Mouse (Mus musculus): ENCODE measurements at regions not wholly inside any gene's neighbourhood (a gene's known extent, or its start where the extent isn't known, plus 50 kb on each side); places are given as distances from the start of the nearest gene placed in this dataset.
A peak's percentile ranks its signal among the peaks of the same experiment; 100 is the strongest.

DNA sequence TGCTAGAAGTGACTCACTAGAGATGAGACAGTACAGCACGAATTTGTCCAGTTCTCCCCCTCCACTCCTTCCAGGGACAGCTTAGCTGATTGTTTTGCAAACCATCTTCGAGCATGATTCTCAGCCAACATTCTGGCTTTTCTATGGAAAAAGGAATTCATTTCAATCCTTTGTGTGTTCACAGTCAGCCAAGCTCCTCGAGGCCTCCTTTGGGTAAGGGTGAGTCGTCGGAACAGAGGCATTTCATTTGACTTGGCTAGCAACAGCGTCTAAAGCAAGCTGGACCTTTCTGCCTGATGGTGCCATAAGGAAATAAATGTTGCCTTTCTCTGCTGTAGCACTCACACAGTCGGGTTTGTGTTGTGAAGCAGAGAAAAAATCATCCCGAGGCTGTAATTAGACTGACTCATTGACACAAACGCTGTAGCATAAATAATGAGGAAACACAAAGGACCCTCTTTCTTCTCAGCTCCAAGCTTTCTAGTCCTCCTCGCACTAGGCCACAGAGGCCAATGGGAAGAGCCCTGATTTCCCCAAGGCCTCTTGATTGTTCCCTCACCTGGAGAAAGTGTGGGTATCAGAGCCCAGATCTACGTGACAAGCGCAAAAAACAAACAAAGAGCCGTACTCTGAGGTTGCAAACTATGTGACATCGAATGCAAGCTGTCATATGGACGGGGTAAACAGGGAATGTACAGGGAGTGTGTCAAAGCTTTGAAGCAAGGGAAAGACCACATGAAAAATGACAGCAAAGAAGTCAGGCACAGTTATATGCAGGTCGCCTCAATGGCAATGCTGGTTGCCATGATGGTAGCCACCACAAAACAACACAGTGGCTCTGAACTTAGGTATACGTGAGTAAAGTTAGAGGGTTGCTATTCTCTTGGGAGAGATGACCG lies 232.3 kb downstream of the Rnd3 start:
- DNase-seq: no peak

- DNase-seq: no peak
Observed at GRCm38 (mm10) chr2:50915149-50915548, 233.8 kb downstream of the Rnd3 start.

GRCm38 (mm10) chr2:50914176-50914575 lies 234.7 kb downstream of the Rnd3 start:
- DNase-seq: no peak

GRCm38 (mm10) chr2:50908762-50909161 lies 240.1 kb downstream of the Rnd3 start:
- no peak for DNase-seq

DNA sequence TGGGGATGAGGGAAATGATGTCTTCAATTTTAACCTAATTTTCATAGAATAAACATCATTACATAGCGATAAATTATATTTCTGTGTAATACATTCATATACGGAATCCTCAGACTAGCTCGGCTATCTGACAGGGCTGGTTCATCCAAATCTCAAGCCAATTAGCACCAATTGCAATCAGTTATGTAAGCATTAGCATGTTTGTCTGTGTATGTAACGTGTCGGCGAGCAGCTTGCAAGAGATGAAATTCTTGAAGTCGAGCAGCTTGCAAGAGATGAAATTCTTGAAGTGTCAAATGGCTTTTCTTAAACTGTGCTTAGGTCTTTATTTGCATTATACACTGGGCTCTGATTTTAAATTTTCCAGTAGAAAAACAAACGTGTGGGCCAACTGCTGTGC lies 246.2 kb downstream of the Rnd3 start:
- no peak for DNase-seq

- DNase-seq: no peak
Observed at GRCm38 (mm10) chr2:50902220-50902619, 246.7 kb downstream of the Rnd3 start.

DNA sequence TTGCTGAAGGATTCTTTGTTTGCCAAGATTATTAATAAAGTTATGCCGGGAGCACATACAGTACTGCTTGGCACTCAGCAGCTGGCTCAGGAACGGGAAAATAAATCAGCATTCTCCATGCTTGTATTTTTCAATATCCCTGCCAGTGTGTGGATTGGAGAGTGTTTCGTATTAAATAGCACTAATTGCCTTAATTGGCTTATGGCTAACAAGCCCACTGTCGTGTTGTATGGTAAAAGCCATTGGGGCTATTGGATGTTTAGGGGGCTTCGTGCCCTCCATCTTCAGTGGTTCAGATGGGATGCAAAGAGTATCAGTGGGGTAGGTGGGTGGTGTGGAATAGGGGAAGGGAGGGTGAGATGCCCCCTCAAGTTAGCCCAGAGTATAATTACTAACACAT lies 259.9 kb downstream of the Rnd3 start:
- DNase-seq: no peak

GRCm38 (mm10) chr2:50887954-50888353 lies 261.0 kb downstream of the Rnd3 start:
- no peak for DNase-seq

DNA sequence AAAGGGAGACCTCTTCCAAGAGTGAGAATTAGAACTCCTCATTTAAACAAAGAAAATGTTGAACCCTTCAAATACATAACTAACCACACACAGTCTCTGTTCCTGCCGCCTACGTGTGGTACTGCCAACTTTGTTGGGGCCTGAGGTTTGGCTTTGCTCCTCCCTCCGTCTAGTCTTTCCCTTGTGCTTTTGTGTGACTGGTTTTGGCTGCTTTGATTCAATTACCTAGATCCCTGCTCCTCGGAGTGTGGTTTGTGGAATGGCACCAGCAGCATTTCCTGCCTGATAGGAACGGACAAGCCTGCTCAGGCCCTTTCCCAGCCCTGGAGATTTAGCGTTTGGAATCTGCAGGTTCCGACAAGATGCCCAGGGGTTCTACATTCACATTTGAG lies 263.0 kb downstream of the Rnd3 start:
- DNase-seq: no peak

- no peak for DNase-seq
Observed at GRCm38 (mm10) chr2:50885280-50885923, 263.5 kb downstream of the Rnd3 start.

DNA sequence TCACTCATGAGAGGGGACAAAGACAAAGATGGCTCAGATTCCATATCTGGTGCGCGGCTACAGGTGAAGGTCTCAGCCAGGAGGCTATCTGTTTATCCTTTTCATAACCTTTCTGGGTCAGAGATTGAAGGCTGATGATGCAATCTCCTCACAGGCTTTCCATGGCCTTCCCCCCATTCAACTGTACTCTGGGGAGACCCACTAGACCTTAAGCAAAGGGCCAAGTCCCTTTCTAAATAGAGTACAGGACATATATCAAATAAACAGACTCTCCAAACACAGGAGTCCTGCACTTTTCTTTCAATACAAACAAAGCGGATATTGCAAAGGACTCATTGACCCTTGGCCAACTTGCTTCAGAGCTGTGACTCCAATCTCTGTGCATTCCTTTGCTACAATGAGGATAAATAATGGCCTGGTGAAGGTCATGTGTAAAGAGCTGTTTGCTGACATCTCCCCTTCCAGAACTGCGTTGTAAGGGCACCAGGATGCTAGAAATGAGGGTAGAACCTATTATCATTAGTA lies 267.3 kb downstream of the Rnd3 start:
- DNase-seq: no peak

GRCm38 (mm10) chr2:50880806-50881205 lies 268.1 kb downstream of the Rnd3 start:
- DNase-seq: no peak

DNA sequence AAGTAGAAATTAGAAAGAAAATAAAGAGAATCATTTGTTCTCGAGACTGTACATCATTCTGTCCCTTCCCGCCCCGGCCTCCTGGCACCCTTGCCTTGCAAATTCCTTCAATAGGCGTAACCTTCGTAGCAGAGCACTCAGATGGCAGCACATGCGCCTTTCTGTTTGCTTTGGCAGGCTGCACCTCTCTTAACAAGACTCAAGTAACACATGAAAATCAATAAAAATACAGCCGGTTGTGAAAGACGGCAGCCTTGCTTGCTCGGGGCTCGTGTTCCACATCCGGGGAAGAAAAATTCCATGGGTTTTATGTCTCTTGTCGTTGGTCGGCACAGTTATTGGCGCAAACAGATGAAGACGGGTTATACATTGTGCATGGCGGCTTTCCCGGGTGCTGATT lies 271.2 kb downstream of the Rnd3 start:
- DNase-seq: peak; percentile 59

DNA sequence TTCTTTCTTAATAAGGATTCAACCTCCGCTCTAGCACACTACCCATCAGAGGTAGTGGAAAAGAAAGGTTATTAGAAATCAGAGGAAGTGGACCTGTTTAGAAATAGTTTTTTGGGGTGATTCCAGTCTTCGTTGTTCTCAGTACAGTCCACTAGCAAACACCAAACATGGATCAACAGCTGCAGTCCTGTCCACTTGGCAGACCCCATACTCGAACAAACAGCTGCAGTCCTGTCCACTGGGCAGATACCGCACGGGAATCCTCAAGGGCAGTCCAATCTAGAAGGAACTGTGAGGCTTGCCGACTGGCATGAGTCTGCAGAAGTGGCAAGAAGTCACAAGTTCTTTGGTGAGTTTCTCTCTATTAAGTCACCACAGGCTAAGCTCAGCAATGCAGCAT lies 273.8 kb downstream of the Rnd3 start:
- no peak for DNase-seq

- no peak for DNase-seq
Observed at GRCm38 (mm10) chr2:50853538-50854244, 295.2 kb downstream of the Rnd3 start.

GRCm38 (mm10) chr2:50852413-50852919 lies 296.4 kb downstream of the Rnd3 start:
- DNase-seq: no peak

DNA sequence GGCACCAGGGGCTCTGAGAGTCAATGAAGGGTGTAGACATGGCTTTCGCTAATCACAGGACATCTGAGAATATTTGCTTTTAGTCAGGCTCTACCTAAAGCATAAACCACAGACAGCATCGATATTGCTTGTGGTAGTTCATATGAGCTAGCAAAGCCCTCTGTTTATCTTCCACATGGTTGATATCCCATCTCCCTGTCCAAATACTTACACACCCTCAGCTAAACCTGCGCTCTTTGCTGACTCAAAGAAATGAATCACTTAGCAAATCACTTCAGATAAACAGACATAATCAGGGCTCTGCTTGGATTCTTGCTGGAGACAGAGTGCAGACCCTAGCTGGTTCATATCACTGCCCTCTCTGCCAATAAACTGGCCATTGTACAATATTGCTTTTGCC lies 298.8 kb downstream of the Rnd3 start:
- DNase-seq: no peak

DNA sequence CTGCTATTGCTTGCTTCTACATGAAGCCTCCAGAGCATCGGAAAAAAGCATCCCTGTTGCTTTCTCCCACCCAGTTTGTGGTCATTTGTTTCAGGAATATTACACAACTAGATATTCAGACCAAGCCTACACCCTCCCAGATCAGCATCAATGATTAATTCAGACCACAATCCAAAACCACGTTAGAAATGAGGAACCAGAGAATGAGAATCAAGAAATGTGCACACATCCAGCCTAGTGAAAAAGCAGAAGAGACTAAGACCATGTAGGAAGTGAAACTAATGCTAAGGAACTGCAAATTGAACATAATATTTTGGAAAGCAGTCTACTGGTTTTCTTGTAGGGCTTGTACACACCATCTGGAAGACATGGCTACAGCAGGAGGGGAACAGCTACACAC lies 307.0 kb downstream of the Rnd3 start:
- DNase-seq: no peak

DNA sequence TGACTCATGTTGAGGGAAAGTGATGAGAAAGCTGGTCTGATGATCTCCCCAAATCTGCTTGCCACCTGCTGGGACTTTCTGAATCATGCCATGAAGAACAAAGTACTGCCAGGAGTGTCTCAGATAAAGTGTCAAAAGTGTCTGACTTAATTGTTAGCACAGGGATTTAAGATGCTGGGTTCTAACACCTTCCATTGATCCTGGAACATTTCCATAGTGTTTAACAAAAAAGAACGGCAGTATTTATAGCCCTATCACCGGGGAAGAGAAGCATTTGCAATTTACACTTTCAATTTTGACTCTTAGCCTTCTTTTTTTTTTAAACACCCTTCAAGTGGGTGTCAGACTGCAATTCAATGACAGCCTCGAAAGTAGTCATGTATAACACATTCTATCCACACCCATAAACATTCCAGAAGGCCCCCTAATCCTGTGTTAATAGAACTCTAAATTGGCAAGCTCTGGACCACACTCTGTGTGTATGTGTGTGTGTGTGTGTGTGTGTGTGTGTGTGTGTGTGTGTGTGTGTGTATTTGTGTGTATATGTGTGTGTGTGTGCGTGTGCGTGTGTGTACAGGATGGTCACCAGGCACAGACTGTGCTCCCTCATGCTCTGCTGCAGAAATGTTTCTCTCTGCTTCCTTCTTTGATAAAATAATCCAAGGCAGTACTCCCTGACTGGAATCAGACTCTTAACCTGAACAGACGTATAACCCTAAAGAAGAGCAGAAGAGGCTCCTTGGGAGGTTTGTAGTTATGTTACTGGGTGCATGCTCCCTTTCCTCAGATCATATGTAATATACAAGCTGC lies 313.2 kb downstream of the Rnd3 start:
- no peak for DNase-seq

- DNase-seq: no peak
Observed at GRCm38 (mm10) chr2:50833791-50834190, 315.1 kb downstream of the Rnd3 start.

DNA sequence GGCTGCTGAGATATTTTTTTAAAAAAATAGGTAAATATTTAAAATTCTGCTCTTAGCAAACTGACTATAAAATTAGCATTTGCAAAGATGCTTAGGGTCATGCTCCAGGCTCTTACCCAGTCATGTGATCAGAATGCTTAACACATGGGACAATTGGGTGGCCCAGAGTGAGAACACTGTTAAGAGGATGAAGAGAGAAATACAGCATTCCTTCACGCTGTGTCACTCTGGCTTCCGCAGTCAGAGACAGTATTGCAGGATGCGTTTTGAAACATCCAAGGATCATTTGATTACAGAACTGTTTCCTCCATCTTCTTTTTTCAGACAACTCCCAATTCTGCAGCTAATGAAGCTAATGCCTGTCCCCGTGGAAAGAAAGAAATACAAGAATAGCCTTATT lies 316.4 kb downstream of the Rnd3 start:
- DNase-seq: no peak

- no peak for DNase-seq
Observed at GRCm38 (mm10) chr2:50830056-50830720, 318.7 kb downstream of the Rnd3 start.

Data from kidney, postnatal 14 days (tissue).